Mouse (Mus musculus) left cerebral cortex, postnatal 25 days (tissue): ENCODE data around the gene Krtap22-2. TPM values are rescaled to one million over a fixed set of nuclear protein-coding genes. Genes with fewer than 3 reads are reported as not detected.
"Not testable (repeated sequence)": the region's sequence is repeated elsewhere in the genome, so short reads cannot be mapped to it uniquely, and the experiment has no call there.

Source experiments
- DNase-seq, 2 experiments: peaks; one replicate each; pipeline ENCODE4 v3.0.0; 2022; ENCODE audit warnings: low spot score in 2 of 2, mixed read lengths in 1 of 2
- intact Hi-C: fragments of 180-260 bp; cut with DNase I; formaldehyde crosslinking; loops from one replicate; pipeline ENCODE4 v1.15.1; 2025
- total RNA-seq, 2 experiments: library from RNA; stranded (reverse); gene quantifications; 2 replicates each; pipeline ENCODE4 v1.2.3; 2021

Gene Krtap22-2
- total RNA-seq, result not detected

DNA sequence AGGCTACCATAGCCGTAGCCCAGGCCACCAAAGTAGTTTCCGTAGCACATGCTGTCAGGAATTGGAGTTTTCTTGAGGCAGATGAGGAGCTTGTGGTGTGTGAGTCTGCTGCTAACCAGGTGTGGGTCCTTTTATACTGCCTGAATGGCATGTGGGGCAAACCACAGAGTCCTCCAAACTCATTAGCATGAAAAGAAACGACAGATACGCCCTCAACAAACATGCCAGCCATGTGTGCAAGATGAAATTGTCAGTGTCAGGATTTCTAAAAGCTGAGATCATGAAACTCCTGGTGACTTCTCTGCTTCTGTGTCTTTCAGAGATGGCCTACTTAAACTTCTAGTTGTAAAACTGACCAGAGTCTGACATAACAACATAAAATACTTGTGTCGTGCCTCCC, at the start of gene Krtap22-2:
TSS of gene Krtap22-2 (minus strand) at position 101 of the 400 bp plus-strand sequence.
- no peak for DNase-seq
- intact Hi-C loops, result no loop called here

- intact Hi-C loops, result no loop called here
- DNase-seq, result no peak
Measured at GRCm38 (mm10) chr16:89047783-89048182, 37.2 kb upstream of the Krtap22-2 start, which contains the start of gene Krtap6-5. Gene Krtap6-5 (minus strand): TSS chr16:89047883.

- DNase-seq, intact Hi-C loops: not testable (repeated sequence)
Measured at GRCm38 (mm10) chr16:89041372-89041771, 30.8 kb upstream of the Krtap22-2 start, which contains the start of gene Gm10228. Gene Gm10228 (minus strand): TSS chr16:89041472.

DNA sequence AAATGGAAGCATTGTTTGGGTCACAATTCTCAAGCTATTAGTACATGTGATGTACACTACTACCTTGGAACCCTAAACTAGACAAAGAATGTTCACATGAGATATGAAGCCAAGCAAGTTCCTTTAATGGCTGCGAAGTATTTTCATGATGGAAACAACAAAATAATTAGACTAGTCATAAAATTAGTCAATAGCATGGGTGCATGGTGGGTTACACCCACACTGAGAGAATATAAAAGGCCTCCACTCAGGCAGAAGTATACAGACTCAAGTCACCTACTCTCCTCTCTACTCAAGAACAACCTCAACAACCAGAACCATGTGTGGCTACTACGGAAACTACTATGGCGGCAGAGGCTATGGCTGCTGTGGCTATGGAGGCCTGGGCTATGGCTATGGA, 20.8 kb upstream of the Krtap22-2 start, which contains the start of gene Krtap6-1:
TSS of gene Krtap6-1 (plus strand) at position 301 of the 400 bp plus-strand sequence.
- DNase-seq, intact Hi-C loops: not testable (repeated sequence)

- intact Hi-C loops, DNase-seq: not testable (repeated sequence)
Measured at GRCm38 (mm10) chr16:89014984-89015383, 4.4 kb upstream of the Krtap22-2 start, which contains the start of gene Gm10229. Gene Gm10229 (plus strand): TSS chr16:89015284.

GRCm38 (mm10) chr16:89013973-89014372, 3.4 kb upstream of the Krtap22-2 start:
- DNase-seq, result no peak
- intact Hi-C loops, result no loop called here

DNA sequence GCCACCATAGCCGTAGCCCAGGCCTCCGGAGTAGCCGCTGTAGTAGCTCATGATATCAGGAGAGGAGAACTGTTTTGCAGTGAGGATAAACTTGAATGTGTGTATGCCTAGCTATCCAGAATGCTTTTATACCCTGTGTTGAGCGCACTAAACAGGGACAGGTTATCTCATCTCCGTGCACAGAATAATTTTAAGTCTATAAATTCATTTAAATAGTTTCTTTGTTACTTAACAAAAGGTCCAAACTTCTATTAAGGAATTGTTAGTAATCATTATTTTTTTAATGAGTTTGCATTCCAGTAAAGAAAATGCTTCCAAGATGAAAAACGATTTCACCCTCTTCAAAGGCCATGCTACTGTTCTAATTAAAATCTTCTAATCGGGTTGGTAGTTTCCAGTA, 47.8 kb downstream of the Krtap22-2 start, which contains the start of gene Krtap16-3:
TSS of gene Krtap16-3 (minus strand) at position 101 of the 400 bp plus-strand sequence.
- intact Hi-C loops, result no loop called here
- DNase-seq, result no peak

Other genes starting within 250 kb of the Krtap22-2 start
- not detected for gene 2310057N15Rik, start 236.6 kb downstream of the Krtap22-2 start, total RNA-seq
- not detected for gene Gm5965, start 232.9 kb downstream of the Krtap22-2 start, total RNA-seq
- not detected for gene Gm20741, start 198.5 kb downstream of the Krtap22-2 start, total RNA-seq
- gene Krtap15, start 190.5 kb downstream of the Krtap22-2 start, total RNA-seq, result not detected
- gene Krtap14, start 184.6 kb downstream of the Krtap22-2 start, total RNA-seq, result not detected
- not detected for gene Krtap19-1, start 141.3 kb downstream of the Krtap22-2 start, total RNA-seq
- gene Krtap19-2, start 136.5 kb downstream of the Krtap22-2 start, total RNA-seq, result not detected
- not detected for gene Krtap19-3, start 132.7 kb downstream of the Krtap22-2 start, total RNA-seq
- gene Krtap19-4, start 125.7 kb downstream of the Krtap22-2 start, total RNA-seq, result not detected
- gene Krtap19-5, start 114.3 kb downstream of the Krtap22-2 start, total RNA-seq, result not detected
- gene Krtap19-9b, start 78.5 kb downstream of the Krtap22-2 start, total RNA-seq, result not detected
- not detected for gene Krtap16-3, start 47.9 kb downstream of the Krtap22-2 start, total RNA-seq
- gene Gm10229, start 4.5 kb upstream of the Krtap22-2 start, total RNA-seq, result not detected
- not detected for gene Krtap6-1, start 20.9 kb upstream of the Krtap22-2 start, total RNA-seq
- not detected for gene Gm10228, start 30.7 kb upstream of the Krtap22-2 start, total RNA-seq
- gene Krtap6-5, start 37.1 kb upstream of the Krtap22-2 start, total RNA-seq, result not detected
- gene 1110025L11Rik, start 53.2 kb upstream of the Krtap22-2 start, total RNA-seq, result not detected
- gene Krtap6-3, start 73.3 kb upstream of the Krtap22-2 start, total RNA-seq, result not detected
- not detected for gene Gm6358, start 130.1 kb upstream of the Krtap22-2 start, total RNA-seq
- gene Gm10061, start 140.3 kb upstream of the Krtap22-2 start, total RNA-seq, result not detected
- not detected for gene Gm9789, start 147.2 kb upstream of the Krtap22-2 start, total RNA-seq
- not detected for gene Gm7735, start 158.7 kb upstream of the Krtap22-2 start, total RNA-seq
- not detected for gene 1110057P08Rik, start 164.0 kb upstream of the Krtap22-2 start, total RNA-seq
- gene Krtap20-2, start 195.1 kb upstream of the Krtap22-2 start, total RNA-seq, result not detected